Mouse (Mus musculus) MEL (cell line): ENCODE results near the gene Stkld1. TPM values are rescaled to one million over a fixed set of nuclear protein-coding genes. Genes with fewer than 3 reads are reported as not detected.

Source experiments
- DNase-seq: peaks from one replicate; pipeline ENCODE4 v3.0.0; 2011; ENCODE audit warnings: low read depth, low spot score
- H3K27ac ChIP-seq: 2 replicates; pipeline ENCODE4 v1.5.1; 2012; ENCODE audit warnings: low read depth, mild to moderate bottlenecking, control low read depth, low read length, moderate library complexity; ENCODE audit not compliant: control insufficient read depth
- H3K27me3 ChIP-seq, 2 experiments: fragments of 150-350 bp in 1 of 2; sonication (generic) in 1 of 2; 2 replicates each; pipeline ENCODE4 v1.6.1; 2012; ENCODE audit warnings: low read length in 2 of 2, mild to moderate bottlenecking in 2 of 2, improper control_type of control experiment in 1 of 2, moderate library complexity in 1 of 2; ENCODE audit not compliant: insufficient read depth in 2 of 2, control insufficient read depth in 1 of 2
- H3K36me3 ChIP-seq, 2 experiments: 2 replicates each; pipeline ENCODE4 v1.6.1; 2012 to 2014; ENCODE audit warnings: low read length in 2 of 2, improper control_type of control experiment in 1 of 2, inconsistent platforms in 1 of 2, mild to moderate bottlenecking in 1 of 2; ENCODE audit not compliant: insufficient read depth in 2 of 2, control insufficient read depth in 1 of 2
- H3K4me1 ChIP-seq, 2 experiments: fragments of 150-350 bp in 1 of 2; sonication (generic) in 1 of 2; 2 replicates each; pipeline ENCODE4 v1.6.1; 2012; ENCODE audit warnings: low read length in 2 of 2, improper control_type of control experiment in 1 of 2, mild to moderate bottlenecking in 1 of 2; ENCODE audit not compliant: insufficient read depth in 2 of 2, control insufficient read depth in 1 of 2
- H3K4me3 ChIP-seq, 2 experiments: fragments of 150-350 bp in 1 of 2; sonication (generic) in 1 of 2; 2 replicates each; pipeline ENCODE4 v1.5.1; 2012; ENCODE audit warnings: low read depth in 2 of 2, low read length in 2 of 2, mild to moderate bottlenecking in 2 of 2, moderate library complexity in 2 of 2, control low read depth in 1 of 2, improper control_type of control experiment in 1 of 2; ENCODE audit not compliant: control insufficient read depth in 1 of 2, insufficient read depth in 1 of 2
- H3K79me2 ChIP-seq: 2 replicates; pipeline ENCODE4 v1.6.1; 2012; ENCODE audit warnings: mild to moderate bottlenecking, low read length, moderate library complexity; ENCODE audit not compliant: control insufficient read depth, poor library complexity, insufficient read depth
- H3K9ac ChIP-seq: 2 replicates; pipeline ENCODE4 v1.6.1; 2012; ENCODE audit warnings: low read depth, mild to moderate bottlenecking, control low read depth, low read length, moderate library complexity; ENCODE audit not compliant: control insufficient read depth, poor library complexity, severe bottlenecking
- H3K9me3 ChIP-seq: fragments of 150-350 bp; sonication (generic); replicated peaks from 2 replicates; pipeline ENCODE4 v1.6.1; 2012; ENCODE audit warnings: mild to moderate bottlenecking, low read length, improper control_type of control experiment, moderate library complexity; ENCODE audit not compliant: insufficient read depth
- EP300 ChIP-seq, 2 experiments: IDR thresholded peaks; 2 replicates each; pipeline ENCODE4 v1.6.1; 2011; ENCODE audit warnings: improper control_type of control experiment in 2 of 2, low read length in 2 of 2, low read depth in 1 of 2, mild to moderate bottlenecking in 1 of 2
- ETS1 ChIP-seq: IDR thresholded peaks from 2 replicates; pipeline ENCODE4 v1.6.1; 2012; ENCODE audit warnings: low read depth, mild to moderate bottlenecking, inconsistent platforms, low read length, improper control_type of control experiment, moderate library complexity
- KAT2A ChIP-seq: conservative IDR thresholded peaks from 2 replicates; pipeline ENCODE4 v1.6.1; 2012; ENCODE audit warnings: low read depth, low read length, improper control_type of control experiment, inconsistent platforms
- MAZ ChIP-seq: IDR thresholded peaks from 2 replicates; pipeline ENCODE4 v1.6.1; 2012; ENCODE audit warnings: low read depth, mild to moderate bottlenecking, inconsistent platforms, low read length, improper control_type of control experiment
- MEF2A ChIP-seq: IDR thresholded peaks from 2 replicates; pipeline ENCODE4 v1.6.1; 2014; ENCODE audit warnings: low read depth, mild to moderate bottlenecking, inconsistent platforms, low read length, improper control_type of control experiment; ENCODE audit not compliant: poor library complexity, insufficient replicate concordance, severe bottlenecking; ENCODE audit errors: extremely low read depth
- MXI1 ChIP-seq: IDR thresholded peaks from 2 replicates; pipeline ENCODE4 v1.6.1; 2011; ENCODE audit warnings: mild to moderate bottlenecking, low read depth, low read length, improper control_type of control experiment
- MYC ChIP-seq: IDR thresholded peaks from 2 replicates; pipeline ENCODE4 v1.6.1; 2011; ENCODE audit warnings: low read depth, mild to moderate bottlenecking, low read length, improper control_type of control experiment, moderate library complexity
- NELFE ChIP-seq: IDR thresholded peaks from 2 replicates; pipeline ENCODE4 v1.6.1; 2011; ENCODE audit warnings: low read depth, low read length, improper control_type of control experiment
- NRF1 ChIP-seq: IDR thresholded peaks from 2 replicates; pipeline ENCODE4 v1.6.1; 2014; ENCODE audit warnings: low read depth, mild to moderate bottlenecking, inconsistent platforms, low read length, improper control_type of control experiment, moderate library complexity; ENCODE audit not compliant: poor library complexity, insufficient read depth, severe bottlenecking
- POLR2A ChIP-seq, 2 experiments: IDR thresholded peaks; 2 replicates each; pipeline ENCODE4 v1.6.1; 2011 to 2012; ENCODE audit warnings: low read length in 2 of 2, mild to moderate bottlenecking in 2 of 2, control low read depth in 1 of 2, improper control_type of control experiment in 1 of 2, low read depth in 1 of 2, moderate library complexity in 1 of 2; ENCODE audit not compliant: control insufficient read depth in 1 of 2, insufficient read depth in 1 of 2, poor library complexity in 1 of 2
- POLR2AphosphoS2 ChIP-seq: IDR thresholded peaks from 2 replicates; pipeline ENCODE4 v1.6.1; 2011; ENCODE audit warnings: low read length, improper control_type of control experiment
- POLR2AphosphoS5 ChIP-seq: IDR thresholded peaks from 2 replicates; pipeline ENCODE4 v1.6.1; 2012; ENCODE audit warnings: low read depth, borderline replicate concordance, mild to moderate bottlenecking, inconsistent platforms, low read length, moderate library complexity, mixed read lengths
- RAD21 ChIP-seq: IDR thresholded peaks from 2 replicates; pipeline ENCODE4 v1.6.1; 2011; ENCODE audit warnings: mild to moderate bottlenecking, low read depth, low read length, improper control_type of control experiment
- SIN3A ChIP-seq: IDR thresholded peaks from 2 replicates; pipeline ENCODE4 v1.6.1; 2012; ENCODE audit warnings: low read length, improper control_type of control experiment, inconsistent platforms
- SMC3 ChIP-seq: IDR thresholded peaks from 2 replicates; pipeline ENCODE4 v1.6.1; 2011; ENCODE audit warnings: low read depth, low read length, improper control_type of control experiment
- TBP ChIP-seq: IDR thresholded peaks from 2 replicates; pipeline ENCODE4 v1.8.0; 2011; ENCODE audit warnings: low read depth, low read length, improper control_type of control experiment
- UBTF ChIP-seq: IDR thresholded peaks from 2 replicates; pipeline ENCODE4 v1.6.1; 2012; ENCODE audit warnings: low read depth, mild to moderate bottlenecking, inconsistent platforms, low read length, improper control_type of control experiment, moderate library complexity, borderline replicate concordance; ENCODE audit not compliant: insufficient read depth
- ZC3H11A ChIP-seq: IDR thresholded peaks from 2 replicates; pipeline ENCODE4 v1.6.1; 2012; ENCODE audit warnings: low read depth, mild to moderate bottlenecking, inconsistent platforms, low read length, improper control_type of control experiment
- ZKSCAN1 ChIP-seq: IDR thresholded peaks from 2 replicates; pipeline ENCODE4 v1.6.1; 2012; ENCODE audit warnings: low read depth, mild to moderate bottlenecking, inconsistent platforms, low read length, improper control_type of control experiment, moderate library complexity
- ZNF384 ChIP-seq: IDR thresholded peaks from 2 replicates; pipeline ENCODE4 v1.6.1; 2012; ENCODE audit warnings: low read depth, mild to moderate bottlenecking, inconsistent platforms, low read length, improper control_type of control experiment
- polyA plus RNA-seq, 2 experiments: library from polyadenylated mRNA; stranded (reverse) in 1 of 2; unstranded in 1 of 2; fragments of >175 nt in 1 of 2; fragments of >200 nt in 1 of 2; gene quantifications; 2 replicates each; pipeline versions ENCODE4 v1.2.1 to v1.2.4; 2012; ENCODE audit warnings: low replicate concordance in 2 of 2, low read depth in 1 of 2; ENCODE audit not compliant: insufficient read length in 2 of 2, insufficient read depth in 1 of 2, missing spikeins in 1 of 2
- total RNA-seq: library from RNA; depleted of rRNA; stranded (reverse); fragments of 300-350 nt; gene quantifications from 2 replicates; pipeline ENCODE4 v1.2.3, GENCODE M21; 2012

Stkld1 gene
- total and polyA plus RNA-seq, 3 experiments = 0.25 TPM; not detected in 2

- TF ChIP-seq POLR2AphosphoS2 = peak; percentile 93
- no peak for TF ChIP-seq ZKSCAN1
- no peak for TF ChIP-seq MEF2A
These were observed 17.7 kb upstream of the Stkld1 start, which contains the start of the genes Surf2 and Surf1 (continued) for GRCm38 (mm10) chr2:26915927-26916728.

GRCm38 (mm10) chr2:26916738-26917137 is 17.1 kb upstream of the Stkld1 start:
- Histone ChIP-seq H3K36me3 (peaks cover 5 to 18% of the 10 kb centered on the region in 2 experiments; a peak in 3 of 4 replicates), H3K4me1 (peaks cover 0 to 18% of the 10 kb centered on the region in 2 experiments; a peak in 2 of 4 replicates), H3K27ac (peak overlapping the region; percentile 67), H3K79me2 (peaks cover 53% of the 10 kb centered on the region), H3K27me3 (no peaks in the 10 kb centered on the region), H3K9ac (peak overlapping the region; percentile 89), H3K4me3 (peak overlapping the region; percentile 76 to 92), H3K9me3 (no peaks in the 10 kb centered on the region)
- DNase-seq = no peak
- TF ChIP-seq ZKSCAN1 (no peak), POLR2AphosphoS2 (0 out of 2 replicates have a peak, but pooled peaks have one; percentile 3), RAD21 (no peak), POLR2A (IDR thresholded peaks at IDR 0.05; ENCODE audit: control insufficient read depth in 1 of 2, insufficient read depth in 1 of 2, low read depth in 1 of 2, low read length in 2 of 2, poor library complexity in 1 of 2) (peak in 1 of 2 experiments; percentile 16; a peak in 1 of 4 replicates), SIN3A (no peak), NRF1 (no peak), SMC3 (no peak)

- Histone ChIP-seq H3K4me3 (no peak overlapping the region), H3K36me3 (peaks cover under 1 to 8% of the 10 kb centered on the region in 2 experiments; a peak in 3 of 4 replicates), H3K4me1 (peaks cover 0 to 15% of the 10 kb centered on the region in 2 experiments; a peak in 1 of 4 replicates), H3K27me3 (no peaks in the 10 kb centered on the region), H3K9me3 (no peaks in the 10 kb centered on the region), H3K9ac (no peak overlapping the region), H3K27ac (no peak overlapping the region), H3K79me2 (peaks cover 38% of the 10 kb centered on the region)
- TF ChIP-seq POLR2AphosphoS2 (no peak), UBTF (no peak), KAT2A (no peak), POLR2A (IDR thresholded peaks at IDR 0.05; ENCODE audit: control insufficient read depth in 1 of 2, insufficient read depth in 1 of 2, low read depth in 1 of 2, low read length in 2 of 2, poor library complexity in 1 of 2) (no peak), ZNF384 (no peak), NELFE (no peak), MAZ (no peak), TBP (no peak), POLR2AphosphoS5 (no peak), MXI1 (no peak), ETS1 (no peak), NRF1 (no peak), MYC (no peak), EP300 (IDR thresholded peaks at IDR 0.05; ENCODE audit: low read depth in 1 of 2, low read length in 2 of 2) (no peak), ZC3H11A (no peak)
- DNase-seq = no peak
These were observed 14.2 kb upstream of the Stkld1 start for GRCm38 (mm10) chr2:26919684-26920083.
